Mouse (Mus musculus) MEL-GATA-1-ER (cell line): ENCODE results near the gene Slc10a3.
"Not testable (repeated sequence)": the region's sequence is repeated elsewhere in the genome, so short reads cannot be mapped to it uniquely, and the experiment has no call there.

ENCODE experiments used
- DNase-seq: peaks from one replicate; pipeline ENCODE4 v3.0.0-alpha.2; 2012; ENCODE audit warnings: low read depth; ENCODE audit errors: extremely low read depth

Gene Slc10a3

GRCm38 (mm10) chrX:74372888-74373549 lies at the start of gene Slc10a3, which contains the start of gene Ubl4a:
Slc10a3 (minus strand) TSS chrX:74373349.
Ubl4a (minus strand) TSS chrX:74373218.
- peak; percentile 96 for DNase-seq

DNA sequence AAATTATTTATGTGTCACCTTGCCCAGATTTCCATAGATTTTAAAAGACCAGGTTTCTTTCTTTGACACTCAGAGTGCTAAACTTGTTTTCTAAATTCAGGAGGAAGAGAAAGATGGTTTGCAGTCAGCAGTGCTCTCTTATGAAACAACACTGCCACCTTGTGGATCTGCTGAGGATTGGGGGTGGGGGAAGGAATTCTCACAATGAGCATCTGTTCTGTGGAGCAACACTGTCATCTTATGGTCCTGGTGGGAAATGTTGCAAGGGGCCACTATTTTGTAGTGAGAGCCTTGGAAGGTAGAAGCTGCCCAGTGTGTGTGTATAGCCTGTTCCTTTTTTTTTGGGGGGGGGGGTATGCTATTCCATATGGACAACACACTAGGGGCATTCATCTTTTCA lies 40.2 kb upstream of the Slc10a3 start:
- peak; percentile 58 for DNase-seq

DNA sequence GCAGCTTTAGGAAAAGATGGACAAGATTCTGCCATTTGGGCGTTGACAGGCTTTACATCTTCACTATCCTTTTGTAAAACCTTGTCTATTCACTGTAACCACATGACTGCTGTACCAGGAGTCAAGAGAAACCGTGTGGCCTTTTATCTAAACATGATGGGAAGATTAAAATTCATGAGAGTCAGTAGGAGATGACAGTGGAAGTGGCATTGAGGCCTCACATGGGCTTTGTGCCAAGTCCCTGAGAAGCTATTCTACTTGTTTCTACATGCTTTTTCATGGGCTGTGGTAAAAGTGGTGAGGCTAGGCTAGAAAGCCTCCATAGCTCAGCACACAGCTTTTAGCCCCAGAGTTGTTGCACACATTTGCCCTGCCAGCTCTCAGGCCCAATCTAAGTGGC lies 35.2 kb upstream of the Slc10a3 start:
- no peak for DNase-seq

- DNase-seq = no peak
Measured at GRCm38 (mm10) chrX:74400136-74400535, 27.0 kb upstream of the Slc10a3 start.

- peak; percentile 94 for DNase-seq
Measured at GRCm38 (mm10) chrX:74392535-74393443, 19.6 kb upstream of the Slc10a3 start, which contains the start of the genes Fam3a and Ikbkg. Fam3a (minus strand) TSS chrX:74393272. Ikbkg (plus strand) TSS chrX:74393290.

DNA sequence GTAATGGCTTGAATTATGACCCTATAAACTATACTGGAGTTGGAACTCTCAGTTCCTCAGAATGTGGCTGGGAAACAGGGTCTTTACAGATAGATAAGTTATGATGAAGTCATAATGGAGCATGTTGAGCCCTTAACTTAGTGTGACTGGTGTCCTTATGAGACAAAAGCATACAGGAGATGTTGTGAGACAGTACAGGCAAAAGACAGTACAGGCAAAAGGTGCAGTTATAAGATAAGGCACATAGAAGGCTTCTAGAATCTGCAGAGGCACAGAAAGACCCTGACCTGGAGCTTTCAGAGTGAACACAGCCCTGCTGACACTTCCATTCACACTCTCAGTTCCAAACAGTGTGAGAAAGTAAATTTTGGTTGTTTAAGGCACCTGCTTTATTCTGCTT lies 15.0 kb upstream of the Slc10a3 start:
- peak; percentile 59 for DNase-seq

GRCm38 (mm10) chrX:74384451-74384850 lies 11.3 kb upstream of the Slc10a3 start:
- no peak for DNase-seq

GRCm38 (mm10) chrX:74368209-74368909 lies 4.8 kb downstream of the Slc10a3 start:
- DNase-seq = peak; percentile 57

GRCm38 (mm10) chrX:74367512-74367911 lies 5.6 kb downstream of the Slc10a3 start:
- DNase-seq = no peak

DNA sequence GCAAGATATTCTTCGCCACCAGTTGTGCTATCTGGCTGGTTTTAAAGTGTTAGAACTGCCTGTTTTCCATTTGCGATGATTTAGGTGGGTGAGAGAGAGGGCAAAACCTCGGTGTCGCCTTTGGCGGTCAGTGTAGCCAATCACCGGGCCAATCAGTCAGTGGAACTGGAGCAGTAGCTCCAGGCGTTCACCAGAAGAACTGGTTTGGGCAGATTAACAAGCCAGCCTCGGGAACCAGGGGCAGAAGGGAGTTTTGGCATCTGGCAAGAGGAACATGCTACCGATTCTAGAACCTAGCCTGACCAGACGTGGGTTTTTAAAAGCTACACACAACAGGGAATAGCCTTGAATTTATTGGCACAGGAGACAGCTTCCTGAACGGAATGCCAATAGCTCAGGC lies 14.0 kb downstream of the Slc10a3 start:
- DNase-seq = no peak

GRCm38 (mm10) chrX:74357069-74357468 lies 16.1 kb downstream of the Slc10a3 start:
- not testable (repeated sequence) for DNase-seq

- DNase-seq = no peak
Measured at GRCm38 (mm10) chrX:74353467-74353770, 19.7 kb downstream of the Slc10a3 start, which contains the start of gene Lage3. Lage3 (minus strand) TSS chrX:74353618.

GRCm38 (mm10) chrX:74352645-74353466 lies 20.3 kb downstream of the Slc10a3 start:
- DNase-seq = no peak

DNA sequence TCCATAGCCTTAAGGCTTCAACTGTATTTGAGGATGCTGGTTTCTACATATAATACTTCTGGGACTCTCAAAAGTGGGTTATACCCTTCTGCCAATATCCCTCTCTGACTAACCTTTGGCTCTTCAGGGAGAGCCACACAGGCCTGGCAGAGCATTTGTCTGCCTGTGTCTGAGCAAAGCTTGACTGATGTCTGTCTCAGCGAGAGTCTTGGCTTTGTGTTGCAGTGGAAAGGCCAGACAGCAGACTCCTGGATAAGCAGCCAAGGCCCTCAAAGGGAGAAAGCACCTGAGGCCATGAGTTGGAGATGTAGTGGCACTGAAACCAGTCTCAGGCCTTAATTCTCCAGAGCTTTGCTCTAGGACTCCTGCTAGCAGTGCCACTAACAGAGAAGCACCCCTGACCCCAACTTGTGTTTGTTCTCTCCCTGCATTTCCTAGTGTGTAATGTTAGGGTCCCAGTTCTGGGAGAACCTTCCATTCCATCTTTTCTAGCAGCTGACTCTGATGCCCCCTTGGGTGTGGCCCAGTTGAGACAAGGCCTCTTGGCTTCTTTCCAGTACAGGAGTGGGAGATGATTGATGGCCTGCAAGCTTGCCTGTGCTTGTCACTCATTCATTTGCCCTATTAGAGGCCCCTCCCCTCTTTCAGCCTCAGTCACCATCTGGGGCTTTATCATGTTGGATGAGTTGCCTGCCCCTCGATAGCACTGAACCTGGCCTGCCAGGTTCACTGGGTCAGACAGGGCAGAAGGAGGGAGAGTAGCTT lies 42.8 kb downstream of the Slc10a3 start:
- DNase-seq = no peak

DNA sequence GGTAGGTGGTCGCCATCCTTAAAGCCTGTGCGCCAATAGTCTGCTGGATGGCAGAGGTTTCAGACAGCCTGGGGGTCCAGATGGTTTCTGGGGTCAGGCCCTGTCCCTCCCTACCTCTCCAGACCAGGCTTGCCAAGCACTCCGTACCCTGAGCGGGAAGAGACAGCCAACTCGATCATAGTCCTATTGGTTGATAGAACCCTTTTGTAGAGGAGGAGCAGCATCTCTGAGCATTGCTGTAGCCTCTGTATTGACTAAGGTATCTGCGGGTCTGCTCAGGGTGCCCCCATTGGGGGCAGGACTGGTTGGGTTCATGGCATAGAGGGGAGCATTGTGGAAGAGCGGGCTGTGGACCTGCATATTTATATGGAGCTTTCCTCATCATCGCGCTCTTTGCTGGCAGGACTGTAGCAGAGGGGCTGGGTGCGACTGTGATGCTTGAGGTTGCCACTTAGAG lies 43.9 kb downstream of the Slc10a3 start:
- DNase-seq = no peak

GRCm38 (mm10) chrX:74328725-74329161 lies 44.4 kb downstream of the Slc10a3 start, which contains the start of gene Plxna3:
Plxna3 (plus strand) TSS chrX:74329066.
- DNase-seq = peak; percentile 57
